ENCODE assay signal across 19 mouse cellular contexts in the genomic region with DNA sequence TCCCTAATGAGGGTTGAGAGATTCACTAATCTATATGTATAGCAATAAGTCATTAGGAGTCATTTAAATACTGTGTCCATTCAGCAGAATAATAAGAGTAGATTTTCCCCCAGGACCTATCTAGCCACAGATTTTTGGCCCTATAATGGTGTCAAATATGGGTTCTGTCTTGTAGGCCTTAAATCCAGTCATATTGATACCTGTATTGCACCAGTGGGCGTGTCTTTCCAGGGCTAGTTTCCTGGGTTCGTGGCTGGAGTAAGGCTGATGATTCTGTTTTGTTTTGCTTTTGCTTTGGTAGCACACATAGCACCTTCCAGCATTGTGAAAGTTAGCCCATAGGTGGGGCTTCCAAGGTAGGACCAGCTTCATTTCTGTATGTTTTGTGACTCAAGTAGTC. TPM values are rescaled to one million over a fixed set of nuclear protein-coding genes. Genes with fewer than 3 reads are reported as not detected.
DNase-seq lines count a peak whose midpoint lies in the region; ATAC-seq lines count a peak whose summit lies in the region.
"Had no signal": no experiment of that assay in that cellular context is flagged by ENCODE, and none has a peak within 500 bp of the region (broad histone marks: within the 10 kb centered on the region; RNA-seq: fewer than 3 reads in every experiment).

No protein-coding gene starts in this region.

- DNase-seq in CD4-positive, CD25-positive, alpha-beta regulatory T cell, adult 2 months (ENCODE audit: low read depth, low spot score), result peak; percentile 7
- peak; percentile 6 for DNase-seq in CD4-positive helper T cell, adult 2 months (ENCODE audit: low read depth, low spot score)
- peak; percentile 49 for DNase-seq in induced T-regulatory cell, adult 2 months (ENCODE audit: low read depth)
- DNase-seq: adrenal gland, adult 8-10 months; adrenal gland, postnatal 14 days; adrenal gland, postnatal 36 days; B cell, adult 2 months; cerebellum, adult 11-12 months; cerebellum, adult 2 months; cerebellum, adult 9-10 months; cerebellum, postnatal 10 days; cerebellum, postnatal 25 days; forebrain, postnatal 0 days had no signal

- no peak for ATAC-seq in CD4-positive, CD25-positive, alpha-beta regulatory T cell, adult 4 months
- ATAC-seq in megakaryocyte-erythroid progenitor cell, adult 5-6 weeks (replicated peaks; ENCODE audit: low FRiP score, low TSS enrichment, poor library complexity, severe bottlenecking), result no peak
- ATAC-seq: activated CD4-positive, CD25-positive, alpha-beta regulatory T cell, adult 4 months; forebrain, embryonic 13.5 days; forebrain, embryonic 15.5 days; forebrain, postnatal 0 days; Patski had no signal

RNA-seq across cellular contexts. Expression of a gene that starts 18.1 kb away (rescaled TPM):
- 10 to 100 TPM; 11.4 to 14.6 TPM for polyA plus RNA-seq in CD4-positive, CD25-positive, alpha-beta regulatory T cell, adult 4 months (2017; shearing (Covaris generic))
- 44.1 and 53.9 TPM in 2 replicates for total RNA-seq in megakaryocyte-erythroid progenitor cell, adult 5-6 weeks (2014; fragmentation: Nextera tagmentation)
- 67.6 and 88.7 TPM in 2 replicates for total RNA-seq in megakaryocyte-erythroid progenitor cell, adult 5-6 weeks (2017)
